Mouse (Mus musculus): ENCODE measurements around the gene Tma7. TPM values are rescaled to one million over a fixed set of nuclear protein-coding genes. Genes with fewer than 3 reads are reported as not detected.

The Tma7 gene
- total RNA-seq, 2 experiments from 2014 or later, result 243 to 255 TPM

DNA sequence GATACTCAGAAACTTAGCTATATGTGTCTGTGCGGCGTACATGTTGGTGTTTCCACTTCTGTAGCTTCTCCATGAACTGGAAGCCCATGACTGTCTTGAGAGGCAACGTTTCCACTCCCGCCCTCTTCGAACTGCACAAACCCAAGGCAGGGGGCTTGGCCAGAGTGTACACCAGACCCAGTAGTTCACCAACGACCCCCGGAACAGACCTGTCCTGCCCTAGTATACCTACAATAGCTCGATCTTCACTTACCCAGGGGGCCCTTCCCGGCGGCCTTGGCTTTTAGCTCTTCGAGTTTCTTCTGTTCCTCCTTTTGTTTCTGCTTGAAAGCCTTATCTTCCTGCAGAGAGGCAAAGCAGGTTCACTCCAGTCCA is 651 bp downstream of the Tma7 start:
- no peak for DNase-seq (ENCODE audit: low spot score)
- intact Hi-C loops (cut with DNase I), result no loop called here

DNA sequence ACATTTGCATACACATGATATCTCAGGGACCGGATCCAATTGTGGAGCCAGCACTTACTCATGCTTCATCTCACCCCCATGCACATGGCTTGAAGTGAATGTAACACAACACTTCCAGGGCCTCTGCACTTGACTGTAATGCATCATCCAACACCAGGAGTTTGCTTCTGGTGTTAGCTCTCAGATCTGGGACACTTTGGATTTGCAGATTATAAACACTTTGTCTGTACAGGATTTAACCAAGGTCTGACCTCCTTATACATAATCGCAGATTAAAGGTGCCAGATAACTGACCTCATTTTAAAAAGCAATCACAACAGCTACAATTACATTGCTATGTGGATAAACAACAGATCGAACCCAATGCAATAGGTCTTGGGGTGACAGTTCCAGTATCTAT is 1.9 kb downstream of the Tma7 start:
- DNase-seq (ENCODE audit: low spot score), result no peak
- intact Hi-C loops (cut with DNase I), result no loop called here

DNA sequence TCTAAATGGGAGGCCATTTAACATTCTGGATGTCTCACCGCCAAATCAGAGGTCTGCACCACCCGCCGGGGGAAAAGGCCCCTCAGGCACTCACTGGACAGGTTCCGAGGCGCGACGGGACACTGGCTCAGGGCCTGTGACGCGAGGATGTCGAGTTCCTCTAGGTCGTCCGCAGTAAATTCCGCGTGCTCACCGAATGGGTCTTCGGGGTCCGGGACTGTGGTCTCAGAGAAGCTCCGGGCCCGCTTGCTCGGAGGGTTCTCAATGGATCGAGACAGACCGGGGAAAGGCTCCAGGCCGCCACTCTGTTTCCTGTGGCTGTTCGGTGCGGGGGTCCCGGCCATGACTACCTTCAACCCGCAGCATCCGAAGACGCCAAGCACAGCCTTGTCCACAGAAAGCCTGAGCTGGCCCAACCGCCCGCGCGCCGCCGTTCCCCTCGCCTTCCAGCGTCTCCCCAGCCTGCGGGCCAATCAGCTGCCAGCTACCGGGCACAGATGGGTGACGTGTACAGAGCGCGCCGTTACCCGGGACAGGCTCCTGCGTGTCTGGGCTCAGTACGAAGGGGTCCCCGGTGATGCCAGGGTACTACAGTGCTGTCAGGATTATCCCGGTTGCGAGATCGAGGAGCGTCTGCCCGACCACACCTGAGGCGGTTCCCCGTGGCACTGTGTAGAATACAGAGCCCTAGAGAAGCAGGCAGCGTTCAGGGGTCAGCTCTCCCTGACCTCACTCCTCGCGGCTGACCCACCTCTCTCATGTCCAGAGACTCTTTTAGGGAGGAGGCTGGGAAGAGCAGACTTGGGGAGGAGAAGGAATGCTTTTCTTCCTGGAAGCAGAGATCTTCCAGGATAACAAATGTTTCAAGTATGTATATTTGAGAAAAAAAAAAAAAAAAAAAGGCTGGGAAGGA is 8.5 kb downstream of the Tma7 start, which contains the start of gene Atrip:
TSS of gene Atrip (minus strand) at position 464 of the 913 bp plus-strand sequence.
- intact Hi-C loops (cut with DNase I), result no loop called here
- peak; percentile 82 for DNase-seq (ENCODE audit: low spot score)

DNA sequence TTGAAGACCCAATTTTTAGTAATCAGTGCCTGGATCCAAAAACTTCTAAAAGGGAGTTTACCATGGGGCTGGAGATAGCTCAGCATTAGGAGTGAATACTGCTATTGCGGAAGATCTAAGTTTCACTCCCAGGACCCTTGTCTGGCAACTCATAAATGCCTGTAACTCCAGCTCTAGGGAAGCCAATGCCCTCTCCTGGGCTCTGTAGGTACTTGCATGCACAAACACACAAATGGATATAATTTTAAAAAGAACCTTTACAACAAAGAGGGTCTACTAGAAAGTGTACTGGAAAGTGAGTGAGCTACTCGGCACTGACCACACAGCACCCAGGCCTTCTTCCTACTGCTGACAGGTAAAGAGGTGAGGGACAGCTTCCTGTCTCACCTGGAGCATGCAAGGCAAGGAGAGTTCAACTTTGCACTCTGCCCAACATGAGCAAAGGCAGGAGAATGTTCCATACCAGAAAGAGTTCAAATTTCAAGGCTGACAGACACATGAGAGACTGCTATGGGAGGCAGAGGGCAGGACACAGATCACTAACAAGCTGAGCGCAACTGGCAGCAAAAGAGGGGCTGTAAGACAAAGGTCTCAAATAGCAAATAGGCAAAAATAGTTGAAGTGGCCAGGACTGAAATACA is 14.2 kb downstream of the Tma7 start:
- no peak for DNase-seq (ENCODE audit: low spot score)
- intact Hi-C loops (cut with DNase I), result no loop called here

DNA sequence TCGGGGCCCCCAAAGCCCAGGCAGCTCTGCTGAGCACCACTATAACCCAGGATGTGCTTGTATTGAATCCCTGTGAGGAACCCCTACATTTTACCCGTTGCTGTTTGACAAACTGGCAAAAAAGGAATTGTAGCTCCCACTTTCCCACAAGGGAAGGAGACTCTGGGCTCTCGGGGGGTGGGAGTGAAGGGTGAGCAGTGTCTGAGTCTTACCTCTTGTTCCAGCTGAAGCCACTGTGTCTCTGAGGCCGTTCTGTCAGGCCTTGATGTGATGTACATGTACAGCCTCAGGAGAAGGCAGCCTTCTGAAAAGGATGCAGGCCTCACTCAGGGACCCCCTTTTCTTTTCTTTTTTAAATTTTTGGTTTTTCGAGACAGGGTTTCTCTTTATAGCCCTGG is 21.5 kb downstream of the Tma7 start:
- intact Hi-C loops (cut with DNase I), result no loop called here
- no peak for DNase-seq (ENCODE audit: low spot score)

DNA sequence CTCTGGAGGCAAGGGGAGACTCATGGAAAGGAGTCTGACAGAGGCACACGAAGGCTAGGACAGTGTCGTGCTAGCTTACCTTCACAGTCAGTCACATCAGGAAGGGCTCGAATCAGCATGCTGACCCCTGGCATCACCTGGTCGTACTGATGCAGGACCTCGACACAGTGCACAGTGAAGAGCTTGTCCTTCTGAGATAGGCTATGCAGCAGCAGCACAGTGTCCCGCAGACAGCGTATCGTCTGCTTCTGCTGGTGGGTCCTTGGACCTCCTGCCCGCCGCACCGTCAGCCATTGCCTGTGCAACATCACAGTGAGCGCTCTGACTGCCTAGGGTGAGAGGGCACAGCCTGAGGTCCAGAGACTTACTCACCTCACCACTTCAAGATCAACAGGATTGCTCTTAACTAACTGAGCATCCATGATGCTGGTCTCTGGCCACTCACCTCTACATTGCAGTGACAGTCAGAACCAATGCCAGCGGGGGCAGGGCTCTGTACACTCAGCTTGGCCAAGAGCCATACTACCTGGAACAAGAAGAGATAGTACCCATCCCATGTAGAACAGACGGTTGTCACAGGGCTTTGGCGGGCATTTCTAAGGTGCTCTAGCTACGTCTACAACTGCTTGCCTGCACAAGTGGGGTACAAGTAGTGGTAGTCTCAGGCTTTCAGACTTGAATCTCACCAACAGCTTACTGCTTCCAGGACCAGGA is 22.0 kb downstream of the Tma7 start:
- intact Hi-C loops (cut with DNase I), result no loop called here
- no peak for DNase-seq (ENCODE audit: low spot score)

DNA sequence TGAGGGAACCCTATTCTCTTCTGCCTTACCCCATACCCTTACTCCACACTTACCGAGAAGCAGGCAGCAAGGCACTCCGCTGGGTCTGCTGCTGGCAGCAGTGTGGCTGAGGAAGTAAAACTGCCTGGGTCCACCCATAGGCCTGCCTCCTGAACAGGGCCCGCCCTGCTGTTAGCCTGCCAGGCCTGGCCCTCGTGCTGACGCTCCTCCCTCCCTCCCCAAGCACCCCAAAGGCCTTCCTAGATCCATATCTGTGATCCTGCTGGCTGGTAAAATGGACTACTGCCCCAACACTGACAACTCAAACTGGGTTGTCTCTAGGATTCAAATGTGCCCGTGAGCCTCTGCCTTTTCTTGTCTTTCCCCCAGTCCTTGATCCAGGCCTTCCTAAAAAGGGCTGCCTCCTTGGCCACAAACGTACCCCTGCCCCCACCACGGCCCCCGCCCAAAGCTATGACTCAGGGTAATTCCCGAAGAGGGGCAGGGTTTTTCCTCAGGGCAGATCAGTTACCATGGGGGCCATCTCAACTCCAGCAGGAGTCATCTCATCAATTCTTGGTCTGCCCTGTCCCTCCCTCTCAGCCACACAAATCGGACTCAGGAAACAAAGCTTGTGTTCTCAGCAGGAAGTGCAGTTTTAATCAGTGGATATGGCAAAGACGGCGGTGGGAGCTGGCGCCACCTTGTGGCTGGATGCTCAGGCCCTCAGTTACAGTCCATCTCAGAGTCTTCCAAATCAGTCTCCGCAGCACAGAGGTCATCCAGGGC is 23.1 kb downstream of the Tma7 start, which contains the start of gene Trex1:
TSS of gene Trex1 (minus strand) at position 599 of the 768 bp plus-strand sequence.
- intact Hi-C loops (cut with DNase I), result loop anchor here (1.0 to 2.0 kb wide), 2 partner anchors 21 to 56 kb away; partner anchors contain the start of gene Shisa5
- DNase-seq (ENCODE audit: low spot score), result peak; percentile 88

DNA sequence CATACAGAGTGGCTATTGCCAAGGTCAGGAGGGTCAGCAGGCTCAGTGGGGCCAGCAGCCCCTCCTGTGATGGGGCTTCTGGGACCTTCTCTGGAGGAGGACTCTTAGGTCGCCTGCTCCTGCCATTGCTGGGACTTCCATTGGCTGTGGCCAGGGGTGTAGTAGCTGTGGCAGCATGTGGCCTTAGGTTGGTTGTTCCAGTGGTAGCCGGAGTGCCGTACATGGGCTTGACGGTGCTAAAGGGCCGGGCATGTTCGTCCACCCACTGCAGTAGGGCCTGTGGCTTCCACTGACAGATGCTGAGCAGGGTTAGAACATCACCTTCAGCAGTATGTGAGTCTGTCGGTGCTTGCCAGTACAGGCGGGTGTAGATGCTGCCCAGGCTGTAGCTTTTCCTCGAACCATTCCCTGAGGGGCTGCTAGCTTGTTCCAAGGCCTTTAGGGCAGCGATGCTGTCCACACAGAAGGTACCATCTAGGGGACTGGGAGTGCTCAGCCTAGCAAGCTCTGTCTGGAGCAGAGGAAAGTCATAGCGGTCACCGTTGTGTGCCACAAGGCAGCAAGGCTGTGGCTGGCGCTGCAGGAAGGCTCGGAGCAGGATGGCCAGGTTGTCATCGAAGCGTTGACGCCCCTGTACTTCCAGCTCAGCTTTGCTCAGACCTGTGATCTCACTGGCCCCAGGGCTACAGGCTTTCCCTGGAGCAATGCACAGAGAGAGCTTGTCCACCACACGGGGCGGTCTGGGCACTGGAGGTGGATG is 24.2 kb downstream of the Tma7 start:
- DNase-seq (ENCODE audit: low spot score), result no peak
- intact Hi-C loops (cut with DNase I), result loop anchor here (2.0 kb wide), 1 partner anchor 19 kb away; the partner anchor contains the start of gene Shisa5

DNA sequence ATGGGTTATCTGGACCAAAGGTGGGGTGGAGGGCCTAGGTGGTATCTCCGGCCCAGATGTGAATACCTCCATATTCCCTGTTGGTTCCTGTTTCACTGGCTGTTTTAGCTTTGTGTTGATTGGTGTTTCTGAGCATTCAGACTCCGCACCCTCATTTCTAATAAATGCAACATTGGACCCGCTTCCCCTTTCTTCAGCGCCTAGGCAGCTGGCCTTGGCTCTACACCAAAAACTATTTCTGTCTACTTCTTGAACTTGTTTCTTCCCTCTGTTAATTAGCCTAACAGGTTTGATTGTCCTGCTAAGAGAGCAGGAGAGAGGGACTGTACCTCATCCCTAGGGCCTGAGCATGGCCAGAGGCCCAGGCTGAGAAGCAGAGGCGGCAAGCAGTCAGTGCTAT is 24.8 kb downstream of the Tma7 start:
- DNase-seq (ENCODE audit: low spot score), result no peak
- intact Hi-C loops (cut with DNase I), result no loop called here

DNA sequence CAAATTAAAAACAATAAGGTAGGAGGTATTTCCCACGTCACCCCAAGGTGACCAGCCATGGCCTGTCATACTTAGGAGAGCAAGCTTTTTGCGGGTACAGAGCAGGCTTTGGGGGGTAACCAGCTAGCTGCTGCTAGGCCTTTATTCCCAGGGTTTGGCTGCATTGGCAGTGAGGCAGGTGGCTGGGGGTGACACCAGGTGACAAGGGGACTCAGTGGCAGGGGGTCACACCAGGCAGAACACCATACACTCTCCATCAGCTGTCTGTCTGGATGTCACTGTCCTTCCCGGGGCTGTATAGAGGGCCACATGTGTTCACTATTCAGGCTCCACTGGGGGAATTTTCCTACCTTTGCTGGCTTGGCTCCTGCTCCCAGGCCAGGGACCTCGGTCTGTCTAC is 25.5 kb downstream of the Tma7 start:
- intact Hi-C loops (cut with DNase I), result no loop called here
- DNase-seq (ENCODE audit: low spot score), result no peak

DNA sequence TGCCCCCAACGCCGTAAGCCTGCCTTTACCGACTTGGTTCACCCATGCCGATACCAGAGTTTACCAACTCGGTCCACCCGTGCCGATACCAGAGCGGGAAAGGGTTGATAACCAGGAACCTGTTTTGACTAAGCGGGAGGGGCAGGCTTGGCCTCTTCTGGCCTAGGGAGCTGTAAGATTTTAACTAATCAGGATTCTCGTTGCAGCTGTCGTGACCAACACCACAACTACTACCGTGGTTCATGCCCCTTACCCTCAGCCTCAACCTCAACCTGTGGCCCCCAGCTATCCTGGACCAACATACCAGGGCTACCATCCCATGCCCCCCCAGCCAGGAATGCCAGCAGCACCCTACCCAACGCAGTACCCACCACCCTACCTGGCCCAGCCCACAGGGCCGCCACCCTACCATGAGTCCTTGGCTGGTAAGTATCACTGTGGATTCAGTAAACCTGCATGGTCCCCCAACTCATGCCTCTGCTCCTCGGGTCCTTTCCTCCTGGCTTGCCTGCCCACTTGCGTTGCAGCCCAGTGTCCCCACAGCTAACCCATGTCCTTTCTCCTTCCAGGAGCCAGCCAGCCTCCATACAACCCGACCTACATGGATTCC is 26.2 kb downstream of the Tma7 start:
- no peak for DNase-seq (ENCODE audit: low spot score)
- intact Hi-C loops (cut with DNase I), result no loop called here

DNA sequence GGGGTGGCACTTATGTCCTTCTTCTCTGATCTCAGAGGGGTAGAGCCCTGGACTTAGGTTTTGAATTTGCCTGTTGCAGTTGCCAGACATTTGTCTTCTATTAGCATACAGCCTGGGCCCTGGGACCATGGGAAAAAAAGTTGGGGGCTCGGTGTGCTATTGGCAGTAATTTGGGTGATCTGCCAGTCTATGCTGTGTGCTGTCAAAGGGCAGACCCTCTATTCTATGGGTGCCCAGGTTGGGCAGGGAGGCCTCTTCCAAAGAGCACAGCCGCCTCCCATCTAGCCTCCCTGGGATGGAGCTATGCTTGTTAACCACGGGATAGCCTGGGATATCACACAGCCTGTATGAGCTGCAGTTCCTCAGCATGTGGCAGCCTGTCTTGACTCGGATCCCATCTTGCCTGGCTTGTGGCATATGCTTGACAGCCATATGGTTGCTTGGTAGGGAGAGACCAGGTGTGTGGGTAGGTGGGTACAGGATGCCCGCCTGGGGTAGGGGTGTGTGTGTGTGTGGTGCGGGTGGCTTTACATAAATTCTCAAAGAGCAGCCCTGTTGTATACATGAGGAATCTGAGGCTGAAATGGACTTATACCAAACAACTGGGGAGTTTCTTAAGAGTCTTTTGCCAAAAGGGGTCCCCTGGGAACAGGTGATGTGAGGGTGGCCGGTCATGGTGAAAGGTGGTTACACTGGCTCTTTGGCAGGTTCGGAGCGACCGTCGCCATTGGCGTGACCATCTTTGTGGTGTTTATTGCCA is 26.9 kb downstream of the Tma7 start:
- intact Hi-C loops (cut with DNase I), result no loop called here
- no peak for DNase-seq (ENCODE audit: low spot score)

DNA sequence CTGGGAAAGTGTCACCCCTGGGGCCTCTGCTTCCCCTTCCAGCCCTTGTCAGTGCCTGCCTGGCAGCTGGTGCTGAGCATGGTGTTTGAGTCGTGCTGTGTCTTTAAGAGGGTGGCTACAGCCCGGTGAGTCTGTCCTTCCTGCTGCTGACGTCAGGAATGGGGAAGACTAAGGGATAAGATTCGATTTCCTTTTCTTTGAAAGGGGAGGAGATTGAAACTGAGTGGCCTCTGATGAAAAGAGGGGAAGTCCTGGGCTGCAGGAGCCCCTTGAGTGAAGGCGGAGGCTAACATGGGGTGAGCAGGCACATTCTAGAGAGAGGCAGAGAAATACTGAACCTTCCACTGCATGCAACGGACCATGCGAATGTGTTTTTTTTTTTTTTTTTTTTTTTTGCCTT is 27.7 kb downstream of the Tma7 start:
- peak; percentile 69 for DNase-seq (ENCODE audit: low spot score)
- intact Hi-C loops (cut with DNase I), result no loop called here

DNA sequence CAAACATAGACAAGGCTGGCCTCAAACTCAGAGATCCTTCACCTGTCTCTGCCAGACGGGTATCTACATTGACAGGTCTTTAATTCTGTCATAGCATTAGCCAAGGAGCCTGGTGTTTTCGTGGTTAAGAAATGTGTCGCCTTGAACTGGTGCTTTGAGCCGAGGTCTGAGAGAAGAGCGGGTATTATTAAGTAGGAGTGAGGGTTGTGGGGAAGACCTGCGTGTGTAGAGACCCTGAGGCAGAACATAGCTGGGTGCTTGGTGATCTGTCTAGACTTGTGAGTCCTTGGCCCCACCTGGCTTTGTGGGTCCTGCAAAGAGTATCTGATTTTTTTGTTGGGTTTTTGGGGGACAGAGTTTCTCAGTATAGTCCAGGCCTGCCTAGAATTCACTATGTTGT is 28.5 kb downstream of the Tma7 start:
- DNase-seq (ENCODE audit: low spot score), result no peak
- intact Hi-C loops (cut with DNase I), result no loop called here

DNA sequence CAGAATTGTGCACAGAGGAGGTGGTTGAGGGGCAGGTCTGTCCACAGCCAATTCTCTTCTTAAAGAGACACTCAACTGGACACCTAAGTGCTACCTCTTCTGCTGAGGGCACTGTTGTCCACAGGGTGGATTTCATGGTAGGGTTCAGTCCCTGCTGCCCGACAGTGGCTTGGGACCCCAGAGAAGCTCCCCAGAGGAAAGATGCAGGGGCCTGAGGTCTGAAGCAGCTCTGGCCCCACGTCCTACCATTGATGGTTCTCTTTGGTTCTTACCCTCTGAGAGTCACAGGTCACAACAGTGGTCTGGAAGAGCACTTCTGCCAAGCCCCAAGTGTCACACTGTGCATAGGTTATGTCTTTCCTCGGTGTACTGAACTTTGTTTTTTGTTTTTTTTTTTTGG is 29.0 kb downstream of the Tma7 start:
- intact Hi-C loops (cut with DNase I), result no loop called here
- no peak for DNase-seq (ENCODE audit: low spot score)

DNA sequence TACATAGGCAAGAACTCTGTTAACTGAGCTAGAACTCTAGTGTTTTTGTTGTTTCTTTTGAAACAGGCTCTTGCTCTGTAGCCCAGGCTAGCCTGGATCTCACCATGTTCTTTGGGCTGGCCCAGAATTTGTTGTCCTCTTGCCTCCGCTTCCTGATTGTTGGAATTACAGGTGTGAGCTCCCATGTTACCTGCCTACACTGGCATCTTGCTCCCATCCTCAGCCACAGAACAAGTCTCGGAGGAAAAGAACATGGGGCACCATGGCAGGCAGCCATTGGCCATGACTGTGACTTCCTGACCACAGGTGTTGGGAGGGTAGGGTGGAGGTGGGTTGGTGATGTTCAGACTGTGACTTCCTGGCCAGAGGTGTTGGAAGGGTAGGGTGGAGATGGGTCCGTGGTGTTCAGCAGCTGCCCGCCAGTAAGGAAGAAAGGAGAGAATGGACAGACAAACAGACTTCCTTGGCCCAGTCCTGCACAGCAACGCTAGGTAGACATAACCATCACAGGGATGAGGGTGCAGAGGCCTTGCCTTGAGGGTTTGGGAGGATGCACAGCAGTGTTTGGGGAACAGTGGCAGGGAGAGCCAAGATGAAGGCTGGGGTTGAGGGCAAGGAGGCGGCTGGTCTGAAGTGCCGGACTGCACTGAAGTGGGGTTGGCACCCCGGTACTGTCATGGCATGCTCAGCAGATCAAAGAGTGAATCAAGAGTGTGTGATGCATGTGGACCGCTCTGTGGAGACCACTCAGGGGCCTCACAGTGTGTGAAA is 29.7 kb downstream of the Tma7 start:
- intact Hi-C loops (cut with DNase I), result no loop called here
- DNase-seq (ENCODE audit: low spot score), result no peak

Measured in heart, postnatal 25 days (tissue).